Mouse (Mus musculus) stomach, postnatal 0 days (tissue): ENCODE results near the gene Mylpf. TPM values are rescaled to one million over a fixed set of nuclear protein-coding genes. Genes with fewer than 3 reads are reported as not detected.

Experiments
- ATAC-seq: fragments of 200-750 bp; cut with Nextera tagmentation; 2 replicates; pipeline ENCODE4 v1.8.0; 2017; ENCODE audit not compliant: low FRiP score, low TSS enrichment
- DNase-seq: peaks from one replicate; pipeline ENCODE4 v3.0.0-alpha.2; 2016; ENCODE audit warnings: low spot score
- H3K27ac ChIP-seq: fragments of 300-500 bp; sonication (generic); replicated peaks from 2 replicates; pipeline ENCODE4 v1.5.1; 2014; ENCODE audit warnings: mild to moderate bottlenecking, control low read depth
- H3K27me3 ChIP-seq: fragments of 300-500 bp; sonication (generic); 2 replicates; pipeline ENCODE4 v1.6.1; 2014; ENCODE audit warnings: low read length; ENCODE audit not compliant: control insufficient read depth, insufficient read depth
- H3K36me3 ChIP-seq: fragments of 300-500 bp; sonication (generic); 2 replicates; pipeline ENCODE4 v1.6.1; 2014; ENCODE audit warnings: low read length, mixed read lengths; ENCODE audit not compliant: control insufficient read depth, insufficient read depth
- H3K4me1 ChIP-seq: fragments of 300-500 bp; sonication (generic); replicated peaks from 2 replicates; pipeline ENCODE4 v1.6.1; 2014; ENCODE audit warnings: antibody characterized with exemption; ENCODE audit not compliant: control insufficient read depth, insufficient read depth
- H3K4me2 ChIP-seq: fragments of 300-500 bp; sonication (generic); replicated peaks from 2 replicates; pipeline ENCODE4 v1.6.1; 2014; ENCODE audit warnings: low read depth, mild to moderate bottlenecking, control low read depth, moderate library complexity
- H3K4me3 ChIP-seq: fragments of 300-500 bp; sonication (generic); 2 replicates; pipeline ENCODE4 v1.5.1; 2014; ENCODE audit warnings: low read depth, low read length, control low read depth
- H3K9ac ChIP-seq: fragments of 300-500 bp; sonication (generic); 2 replicates; pipeline ENCODE4 v1.6.1; 2014; ENCODE audit warnings: mild to moderate bottlenecking, low read length, control low read depth, mixed read lengths
- H3K9me3 ChIP-seq: fragments of 300-500 bp; sonication (generic); 2 replicates; pipeline ENCODE4 v1.6.1; 2016; ENCODE audit warnings: low read length; ENCODE audit not compliant: control insufficient read depth
- CTCF ChIP-seq: IDR thresholded peaks from 2 replicates; pipeline ENCODE4 v1.5.1; 2016; ENCODE audit warnings: antibody characterized with exemption, low read depth, mild to moderate bottlenecking, moderate library complexity
- EP300 ChIP-seq: optimal IDR thresholded peaks from 2 replicates; pipeline ENCODE3; 2016; ENCODE audit warnings: antibody characterized with exemption
- whole genome bisulfite sequencing: fragments of 180-500 bp; shearing (Covaris S2); extraction: QIAGEN DNeasy Blood & Tissue Kit; methylation state at CpG from one replicate; pipeline ENCODE4 v1.1.7; 2014; 5-methylcytosine and 5-hydroxymethylcytosine counted together
- polyA plus RNA-seq: library from polyadenylated mRNA; unstranded; fragments of >200 nt; fragmentation: Nextera tagmentation; extraction: Ambion mirVana; gene quantifications from 2 replicates; pipeline ENCODE4 v1.2.1, GENCODE M21; 2015

Gene Mylpf
- polyA plus RNA-seq: 11.7 and 15.9 TPM in 2 replicates

- peak within 1 kb of the TSS; percentile 93 for H3K4me3 ChIP-seq
- H3K9me3 ChIP-seq: no peaks in the 10 kb centered on the region
- H3K9ac ChIP-seq: peak within 1 kb of the TSS; percentile 92
- TF ChIP-seq EP300: no peak
- peak; percentile 75 for TF ChIP-seq CTCF
- 0% methylated on average over 35 of the region's 44 CpGs for WGBS
- peak within 1 kb of the TSS; percentile 91 for H3K27ac ChIP-seq
- H3K4me2 ChIP-seq: peak within 1 kb of the TSS; percentile 98
- no peaks in the 10 kb centered on the region for H3K27me3 ChIP-seq
- 0 out of 2 replicates have a peak, but pooled peaks cover under 1% of the 10 kb centered on the region for H3K36me3 ChIP-seq
- peaks cover 3% of the 10 kb centered on the region; the same call in 1 of the 2 replicates for H3K4me1 ChIP-seq
- peak; percentile 93 for DNase-seq
- ATAC-seq: peak; percentile 96
Observed at GRCm38 (mm10) chr7:127208553-127209438, at the start of gene Mylpf. TSS of gene Mylpf (plus strand) at chr7:127208890.

- ATAC-seq: no peak
- Histone ChIP-seq H3K27me3 (no peaks in the 10 kb centered on the region), H3K9me3 (no peaks in the 10 kb centered on the region), H3K4me1 (no peaks in the 10 kb centered on the region), H3K4me3 (no peak overlapping the region), H3K4me2 (no peak overlapping the region), H3K27ac (no peak overlapping the region), H3K36me3 (no peaks in the 10 kb centered on the region), H3K9ac (no peak overlapping the region)
- 75% methylated on average over 5 of the region's 5 CpGs for WGBS
- no peak for DNase-seq
- TF ChIP-seq CTCF (no peak), EP300 (no peak)
Observed at GRCm38 (mm10) chr7:127162546-127162945, 46.1 kb upstream of the Mylpf start.

- Histone ChIP-seq H3K36me3 (no peaks in the 10 kb centered on the region), H3K27me3 (no peaks in the 10 kb centered on the region), H3K27ac (no peak overlapping the region), H3K4me3 (no peak overlapping the region), H3K9me3 (no peaks in the 10 kb centered on the region), H3K4me2 (no peak overlapping the region), H3K9ac (no peak overlapping the region), H3K4me1 (no peaks in the 10 kb centered on the region)
- TF ChIP-seq CTCF: no peak
- TF ChIP-seq EP300: no peak
- ATAC-seq (no peak), DNase-seq (no peak)
- 86% methylated on average over 4 of the region's 4 CpGs for WGBS
Observed at GRCm38 (mm10) chr7:127164002-127164401, 44.7 kb upstream of the Mylpf start.

GRCm38 (mm10) chr7:127165607-127166493 is 42.8 kb upstream of the Mylpf start:
- DNase-seq (no peak), ATAC-seq (no peak)
- no peak overlapping the region for H3K9ac ChIP-seq
- H3K4me1 ChIP-seq: no peaks in the 10 kb centered on the region
- no peak overlapping the region for H3K27ac ChIP-seq
- H3K27me3 ChIP-seq: no peaks in the 10 kb centered on the region
- no peak overlapping the region for H3K4me2 ChIP-seq
- 82% methylated on average over 12 of the region's 12 CpGs for WGBS
- H3K9me3 ChIP-seq: no peaks in the 10 kb centered on the region
- no peaks in the 10 kb centered on the region for H3K36me3 ChIP-seq
- TF ChIP-seq CTCF: no peak
- no peak for TF ChIP-seq EP300
- H3K4me3 ChIP-seq: no peak overlapping the region

GRCm38 (mm10) chr7:127166501-127166900 is 42.2 kb upstream of the Mylpf start:
- Histone ChIP-seq H3K4me3 (no peak overlapping the region), H3K4me2 (no peak overlapping the region), H3K9ac (no peak overlapping the region), H3K9me3 (no peaks in the 10 kb centered on the region), H3K4me1 (no peaks in the 10 kb centered on the region), H3K27ac (no peak overlapping the region), H3K27me3 (no peaks in the 10 kb centered on the region), H3K36me3 (no peaks in the 10 kb centered on the region)
- ATAC-seq (no peak), DNase-seq (no peak)
- no peak for TF ChIP-seq EP300
- no peak for TF ChIP-seq CTCF
- WGBS: 78% methylated on average over 5 of the region's 5 CpGs
